Mouse (Mus musculus) spleen, adult 18-20 months (tissue): ENCODE results near the gene Iqsec3.

Experiments used
- DNase-seq, 2 experiments: peaks; one replicate each; pipeline ENCODE4 v3.0.0; 2022; ENCODE audit warnings: mixed read lengths in 2 of 2

Iqsec3 gene

GRCm38 (mm10) chr6:121363956-121364355 lies 109.5 kb downstream of the Iqsec3 start:
- no peak for DNase-seq

DNA sequence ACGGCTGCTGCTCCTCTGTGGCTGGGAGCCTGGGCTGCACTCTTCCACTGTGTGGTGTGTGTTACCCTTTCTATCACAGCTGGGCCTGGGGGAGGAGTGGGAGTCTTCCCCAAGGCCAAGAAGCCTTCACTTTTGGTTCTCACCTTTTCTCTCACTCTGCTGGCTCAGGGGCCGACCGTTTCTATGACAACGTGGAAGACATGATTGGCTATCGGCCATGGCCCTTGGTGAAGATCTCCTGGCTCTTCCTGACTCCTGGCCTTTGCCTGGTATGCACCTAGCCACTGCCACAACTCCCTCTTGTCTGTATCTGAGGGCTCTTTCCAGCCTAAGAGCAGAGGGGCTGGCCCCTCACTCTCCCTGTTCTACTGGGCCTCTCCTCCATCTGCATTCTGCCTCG lies 110.4 kb downstream of the Iqsec3 start:
- DNase-seq: no peak

GRCm38 (mm10) chr6:121357232-121357631 lies 116.2 kb downstream of the Iqsec3 start:
- no peak for DNase-seq

DNA sequence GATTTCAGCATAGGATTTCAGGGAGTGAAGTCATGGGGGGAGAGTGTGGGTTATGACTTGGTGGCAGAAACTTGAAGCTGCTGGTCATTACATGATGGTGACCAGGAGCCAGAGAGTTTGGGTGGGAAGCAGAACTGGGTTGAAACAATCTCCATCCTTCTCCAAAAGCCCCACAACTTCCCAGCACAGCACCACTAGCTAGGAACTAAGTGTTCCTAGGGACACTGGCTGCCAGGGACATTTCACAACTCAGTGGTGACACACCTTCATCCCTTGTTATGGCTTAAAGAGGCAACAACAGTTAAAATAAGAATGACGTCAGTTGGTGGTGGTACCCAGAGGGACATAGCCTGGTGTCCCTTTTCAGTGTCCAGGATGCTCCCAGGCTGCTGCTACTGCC lies 117.4 kb downstream of the Iqsec3 start:
- DNase-seq: no peak

DNA sequence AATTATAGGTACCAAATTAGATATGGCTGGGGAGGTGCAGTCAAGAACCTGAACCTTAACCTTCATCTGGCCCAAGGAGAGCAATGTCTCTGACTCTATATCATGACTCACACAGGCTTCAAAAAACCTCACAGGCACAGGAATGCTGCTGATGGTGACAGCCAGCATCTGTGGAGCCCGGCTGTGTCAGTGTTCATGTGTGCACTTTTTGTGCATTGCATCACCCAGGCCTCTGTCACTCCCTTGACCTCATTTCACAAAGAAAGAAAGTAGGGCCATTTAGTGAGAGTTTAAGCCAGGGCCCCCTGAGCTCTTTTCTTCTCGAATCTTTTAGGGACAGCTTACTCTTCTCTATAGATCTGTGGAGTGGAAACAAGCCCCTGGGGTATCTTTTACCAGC lies 121.2 kb downstream of the Iqsec3 start:
- DNase-seq: no peak

- no peak for DNase-seq
These were observed 127.0 kb downstream of the Iqsec3 start for GRCm38 (mm10) chr6:121346428-121346827.

GRCm38 (mm10) chr6:121344329-121344728 lies 129.1 kb downstream of the Iqsec3 start:
- no peak for DNase-seq

- no peak for DNase-seq
These were observed 129.7 kb downstream of the Iqsec3 start for GRCm38 (mm10) chr6:121343771-121344123.

- DNase-seq: peak; percentile 13 to 21
These were observed 130.3 kb downstream of the Iqsec3 start, which contains the start of gene Slc6a12 for GRCm38 (mm10) chr6:121343026-121343770. Slc6a12 (plus strand) TSS chr6:121343076.

DNA sequence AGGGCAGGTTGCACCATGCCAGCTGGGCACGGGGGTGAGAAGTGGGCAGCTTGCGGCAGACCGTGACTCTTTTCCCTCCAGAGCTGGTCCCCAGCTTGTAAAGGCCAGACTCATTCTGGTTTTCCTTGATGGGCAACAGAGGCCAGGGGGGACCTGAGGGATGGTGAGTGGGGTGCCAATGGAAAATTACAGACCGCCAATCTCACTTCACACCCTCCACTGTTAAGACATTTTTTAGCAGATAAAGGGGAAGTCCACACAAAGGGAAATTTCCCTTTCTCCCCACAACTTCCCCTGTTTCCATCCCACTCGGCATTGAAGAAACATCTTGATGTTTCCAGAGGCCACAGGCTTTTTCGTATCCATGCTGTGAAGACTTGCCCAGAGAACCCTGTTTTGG lies 131.8 kb downstream of the Iqsec3 start:
- peak in 1 of 2 experiments; percentile 15 for DNase-seq

DNA sequence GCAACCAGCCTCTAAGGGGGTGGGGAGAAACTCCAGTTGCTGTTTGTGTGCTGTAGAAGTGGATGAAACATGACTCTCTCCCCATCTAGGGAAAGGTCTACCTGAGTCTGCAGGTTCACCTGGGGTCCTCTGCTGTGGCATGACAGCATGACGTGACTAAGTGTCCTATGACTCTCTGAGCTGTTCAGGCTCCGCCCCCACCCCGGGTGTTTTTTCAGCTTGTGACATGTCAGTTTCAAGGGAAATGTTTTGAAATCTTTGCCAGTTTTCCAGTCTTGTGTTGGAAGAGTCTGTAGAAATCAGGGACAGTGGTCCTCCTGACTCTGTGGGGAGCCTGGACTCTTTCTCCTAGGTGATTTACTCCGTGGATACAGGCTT lies 135.0 kb downstream of the Iqsec3 start:
- no peak for DNase-seq

DNA sequence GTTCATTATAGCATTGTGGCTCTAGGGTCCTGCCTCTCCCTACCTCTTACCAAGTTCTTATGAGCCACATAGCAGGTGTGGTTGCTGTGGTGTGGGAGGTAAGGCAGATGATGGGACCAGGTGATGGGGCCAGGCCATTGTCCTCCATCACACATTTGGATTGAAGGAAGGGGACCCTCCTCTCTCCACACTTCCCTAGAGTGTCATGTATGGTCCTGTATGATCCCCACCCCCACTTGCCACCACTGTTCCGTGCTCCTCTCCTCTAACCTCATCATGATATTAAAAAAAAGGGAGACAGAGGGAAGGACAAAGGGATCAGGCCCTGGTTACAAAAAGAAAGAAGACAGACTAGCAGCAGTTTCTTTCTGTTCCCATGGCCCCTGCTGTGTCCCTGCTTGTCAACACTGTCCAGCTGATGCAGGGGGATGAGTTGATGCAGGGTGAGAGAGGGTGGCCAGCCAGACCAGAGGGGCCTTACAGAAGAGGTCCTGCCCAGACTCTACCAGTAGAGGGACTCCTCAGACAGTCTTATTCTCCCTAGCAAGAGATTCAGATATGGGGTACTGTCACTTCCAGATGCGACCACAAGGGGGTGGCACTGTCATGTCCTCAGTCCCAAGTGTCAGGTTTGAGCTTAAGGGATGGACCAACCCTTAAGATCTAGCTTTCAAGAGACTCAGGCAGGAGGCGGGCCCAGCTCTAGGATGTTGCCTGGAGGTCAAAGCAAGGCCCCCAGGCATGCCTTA lies 135.5 kb downstream of the Iqsec3 start:
- DNase-seq: peak; percentile 47 to 76

GRCm38 (mm10) chr6:121337229-121337628 lies 136.2 kb downstream of the Iqsec3 start:
- DNase-seq: no peak

GRCm38 (mm10) chr6:121336558-121336957 lies 136.9 kb downstream of the Iqsec3 start:
- peak; percentile 21 for DNase-seq

DNA sequence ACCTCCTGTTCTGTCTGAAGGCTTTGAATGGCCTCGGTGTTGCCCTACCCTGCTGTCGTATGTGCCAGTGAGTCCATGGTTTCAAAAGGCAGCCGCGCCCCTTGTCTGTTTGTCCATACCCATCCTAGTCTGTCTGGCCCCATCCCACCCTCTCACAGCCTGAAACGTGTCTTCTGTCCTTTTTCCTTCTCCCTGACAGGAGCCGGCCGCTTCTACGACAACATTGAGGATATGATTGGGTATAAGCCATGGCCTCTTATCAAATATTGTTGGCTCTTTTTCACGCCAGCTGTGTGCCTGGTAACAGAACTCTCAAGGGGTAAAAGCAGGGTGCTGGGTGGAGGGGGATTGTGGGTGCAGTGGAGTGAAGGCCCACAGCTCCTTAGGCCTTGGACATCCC lies 137.6 kb downstream of the Iqsec3 start:
- DNase-seq: no peak

DNA sequence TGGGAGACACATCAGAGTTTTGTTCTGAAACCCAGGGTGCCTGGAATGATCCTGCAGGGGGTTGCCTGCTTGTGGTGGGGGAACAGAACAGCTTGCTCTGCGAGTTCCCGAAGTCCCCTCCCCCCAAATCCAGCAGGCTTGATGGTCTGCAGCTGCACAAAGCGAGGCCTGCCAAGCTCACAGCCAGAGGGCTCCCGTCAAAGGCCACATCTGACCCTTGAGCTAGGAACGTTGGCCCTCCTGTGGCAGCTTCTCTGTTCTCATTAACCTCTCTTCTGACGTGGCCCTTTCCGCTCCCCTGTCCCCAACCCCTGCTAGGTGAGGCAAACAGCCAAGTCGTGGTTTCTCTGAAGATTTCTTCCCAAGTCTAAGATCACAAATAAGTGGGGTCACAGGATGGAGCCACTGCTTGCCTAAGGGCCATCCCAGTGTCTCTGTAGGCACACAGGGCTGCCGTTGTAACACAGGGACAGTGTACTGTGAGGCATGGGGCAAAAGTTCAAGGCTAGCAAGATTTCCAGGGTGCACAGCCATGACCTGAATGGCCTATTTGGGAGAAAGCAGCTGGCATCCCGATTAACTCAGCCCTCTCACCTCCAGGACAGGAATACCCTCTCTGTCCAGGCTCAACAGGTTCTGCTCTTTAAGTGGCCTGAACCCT lies 143.5 kb downstream of the Iqsec3 start:
- no peak for DNase-seq

GRCm38 (mm10) chr6:121328417-121328884 lies 145.0 kb downstream of the Iqsec3 start:
- no peak for DNase-seq

DNA sequence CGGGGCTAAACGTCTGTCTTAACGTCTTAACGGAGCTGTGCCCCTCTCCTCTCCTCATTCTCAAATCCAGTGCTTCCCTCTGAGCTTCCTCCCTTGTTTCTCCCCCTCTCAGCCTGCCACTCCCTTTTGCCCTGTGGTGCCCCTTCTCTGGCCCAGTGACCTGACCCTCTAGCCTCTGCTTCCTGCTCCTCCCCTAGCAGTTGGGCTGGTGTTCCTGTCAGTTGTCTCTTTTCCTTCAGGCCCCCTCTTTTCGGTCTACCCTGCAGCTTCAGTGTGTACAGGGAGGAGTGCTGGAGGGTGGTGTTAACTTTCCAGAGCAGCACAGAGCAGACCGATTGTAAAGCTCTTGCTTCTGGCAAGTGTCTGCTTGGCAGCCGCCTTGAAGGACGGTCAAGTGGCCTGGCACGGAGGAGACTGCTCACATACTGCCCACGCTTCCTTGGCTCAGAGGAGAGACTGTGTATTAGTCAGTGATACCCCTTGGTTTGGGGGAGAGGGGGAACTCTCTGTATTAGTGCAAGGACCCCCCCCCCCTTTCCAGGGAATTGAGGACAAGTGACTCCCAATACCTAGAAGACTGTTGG lies 146.9 kb downstream of the Iqsec3 start:
- no peak for DNase-seq

DNA sequence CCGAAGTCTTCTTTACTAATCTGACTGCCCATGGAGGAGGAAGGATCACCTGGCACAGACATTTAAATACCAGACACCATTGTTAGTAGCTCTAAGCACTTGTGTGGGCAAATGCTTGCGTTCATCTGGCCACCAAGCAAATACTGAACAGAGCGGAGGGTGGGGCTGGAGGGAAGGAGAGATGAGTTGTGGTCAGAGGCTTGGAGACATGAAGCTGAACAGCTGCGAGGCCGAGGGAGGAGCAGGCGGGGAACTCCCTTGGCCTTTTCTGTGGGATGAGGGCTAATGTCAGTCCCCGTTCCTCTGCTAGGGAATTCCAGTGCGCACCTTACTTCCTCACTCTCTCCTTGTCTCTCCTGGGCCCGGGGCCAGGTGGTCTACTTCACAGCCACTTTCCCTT lies 147.7 kb downstream of the Iqsec3 start:
- no peak for DNase-seq

GRCm38 (mm10) chr6:121325298-121325697 lies 148.2 kb downstream of the Iqsec3 start:
- no peak for DNase-seq
